Mouse (Mus musculus) C2C12 (cell line): ENCODE measurements at regions not wholly inside any gene's neighbourhood (a gene's known extent, or its start where the extent isn't known, plus 50 kb on each side); places are given as distances from the start of the nearest gene placed in this dataset.

ENCODE experiments used
- H3K27me3 ChIP-seq: one replicate; pipeline ENCODE4 v1.6.1; 2011; ENCODE audit not compliant: control insufficient read depth, insufficient read depth, insufficient read length
- H3K36me3 ChIP-seq: one replicate; pipeline ENCODE4 v1.6.1; 2011; ENCODE audit not compliant: control insufficient read depth, insufficient read depth
- H3K4me3 ChIP-seq: one replicate; pipeline ENCODE4 v1.5.1; 2011; ENCODE audit warnings: mild to moderate bottlenecking, control low read depth; ENCODE audit not compliant: poor library complexity, insufficient read depth, severe bottlenecking
- H3K79me2 ChIP-seq: one replicate; pipeline ENCODE4 v1.6.1; 2011; ENCODE audit not compliant: control insufficient read depth, insufficient read depth
- H3K79me3 ChIP-seq: one replicate; pipeline ENCODE4 v1.6.1; 2011; ENCODE audit warnings: low read depth, control low read depth
- H3ac ChIP-seq: one replicate; pipeline ENCODE3; 2011; ENCODE audit warnings: low read depth; ENCODE audit not compliant: control insufficient read depth, insufficient read length
- CEBPB ChIP-seq: IDR thresholded peaks from one replicate; pipeline ENCODE4 v1.6.1; 2011; ENCODE audit warnings: low read depth, mild to moderate bottlenecking, control low read depth, moderate library complexity
- CTCF ChIP-seq: IDR thresholded peaks from one replicate; pipeline ENCODE4 v1.5.1; 2011; ENCODE audit not compliant: control insufficient read depth, insufficient read depth, insufficient read length
- FOSL1 ChIP-seq: IDR thresholded peaks from one replicate; pipeline ENCODE4 v1.8.0; 2011; ENCODE audit warnings: mild to moderate bottlenecking, low read length; ENCODE audit not compliant: poor library complexity, insufficient read depth, severe bottlenecking
- MAX ChIP-seq: IDR thresholded peaks from one replicate; pipeline ENCODE4 v1.6.1; 2011; ENCODE audit warnings: mild to moderate bottlenecking, control low read depth
- MYOD1 ChIP-seq: IDR thresholded peaks from one replicate; pipeline ENCODE4 v1.6.1; 2011; ENCODE audit warnings: low read depth; ENCODE audit not compliant: control insufficient read depth, insufficient read length
- MYOG ChIP-seq: IDR thresholded peaks from one replicate; pipeline ENCODE4 v1.6.1; 2011; ENCODE audit not compliant: control insufficient read depth, insufficient read length; ENCODE audit errors: extremely low read depth
- USF1 ChIP-seq: IDR thresholded peaks from one replicate; pipeline ENCODE4 v1.6.1; 2011; ENCODE audit warnings: low read depth, mild to moderate bottlenecking, control low read depth, moderate library complexity

- TF ChIP-seq CEBPB (no peak), FOSL1 (no peak), MYOG (no peak), USF1 (no peak), MYOD1 (no peak)
- H3K79me3 ChIP-seq, result no peaks in the 10 kb centered on the region
- H3K27me3 ChIP-seq, result no peaks in the 10 kb centered on the region
- no peak overlapping the region for H3K4me3 ChIP-seq
- no peaks in the 10 kb centered on the region for H3K79me2 ChIP-seq
- no peaks in the 10 kb centered on the region for H3K36me3 ChIP-seq
- H3ac ChIP-seq, result no peak overlapping the region
These were observed 433.8 kb downstream of the Meis1 start for GRCm38 (mm10) chr11:18585031-18585430.

GRCm38 (mm10) chr11:18582781-18583161 lies 436.0 kb downstream of the Meis1 start:
- no peak overlapping the region for H3ac ChIP-seq
- TF ChIP-seq FOSL1 (no peak), MYOD1 (no peak), CTCF (no peak), USF1 (no peak), MYOG (no peak), MAX (no peak), CEBPB (no peak)
- no peaks in the 10 kb centered on the region for H3K36me3 ChIP-seq
- H3K27me3 ChIP-seq, result no peaks in the 10 kb centered on the region
- no peaks in the 10 kb centered on the region for H3K79me3 ChIP-seq
- no peak overlapping the region for H3K4me3 ChIP-seq
- no peaks in the 10 kb centered on the region for H3K79me2 ChIP-seq

GRCm38 (mm10) chr11:18581997-18582780 lies 436.6 kb downstream of the Meis1 start:
- no peak for TF ChIP-seq MAX
- TF ChIP-seq FOSL1, result no peak
- TF ChIP-seq MYOD1, result no peak
- no peak for TF ChIP-seq USF1
- H3K79me3 ChIP-seq, result no peaks in the 10 kb centered on the region
- no peaks in the 10 kb centered on the region for H3K27me3 ChIP-seq
- no peak overlapping the region for H3K4me3 ChIP-seq
- H3K79me2 ChIP-seq, result no peaks in the 10 kb centered on the region
- no peaks in the 10 kb centered on the region for H3K36me3 ChIP-seq
- no peak overlapping the region for H3ac ChIP-seq

- H3K4me3 ChIP-seq, result no peak overlapping the region
- no peaks in the 10 kb centered on the region for H3K79me3 ChIP-seq
- TF ChIP-seq USF1 (no peak), CTCF (no peak), FOSL1 (no peak), MYOG (no peak), CEBPB (no peak), MAX (no peak), MYOD1 (no peak)
- no peaks in the 10 kb centered on the region for H3K79me2 ChIP-seq
- H3K27me3 ChIP-seq, result no peaks in the 10 kb centered on the region
- H3ac ChIP-seq, result no peak overlapping the region
- no peaks in the 10 kb centered on the region for H3K36me3 ChIP-seq
These were observed 437.5 kb downstream of the Meis1 start for GRCm38 (mm10) chr11:18581078-18581800.

GRCm38 (mm10) chr11:18571557-18572209 lies 447.1 kb downstream of the Meis1 start:
- no peaks in the 10 kb centered on the region for H3K79me3 ChIP-seq

GRCm38 (mm10) chr11:18563011-18563410 lies 455.8 kb downstream of the Meis1 start:
- Histone ChIP-seq H3K79me3 (no peaks in the 10 kb centered on the region), H3ac (no peak overlapping the region), H3K79me2 (no peaks in the 10 kb centered on the region), H3K27me3 (no peaks in the 10 kb centered on the region), H3K4me3 (no peak overlapping the region), H3K36me3 (no peaks in the 10 kb centered on the region)
- no peak for TF ChIP-seq USF1
- no peak for TF ChIP-seq FOSL1
- no peak for TF ChIP-seq MYOG
- no peak for TF ChIP-seq MAX
- no peak for TF ChIP-seq CEBPB
- TF ChIP-seq CTCF, result no peak
- TF ChIP-seq MYOD1, result no peak

More at GRCm38 (mm10) chr11:18571557-18572209, 447.1 kb downstream of the Meis1 start:
- Histone ChIP-seq H3K36me3 (no peaks in the 10 kb centered on the region), H3ac (no peak overlapping the region), H3K4me3 (no peak overlapping the region), H3K79me2 (no peaks in the 10 kb centered on the region), H3K27me3 (no peaks in the 10 kb centered on the region)
- no peak for TF ChIP-seq CTCF
